Mouse (Mus musculus): ENCODE data around the gene Ttll7.

GRCm38 (mm10) chr3:146812041-146812878 lies 39.9 kb upstream of the Ttll7 start:
- TF ChIP-seq POLR2A (IDR thresholded peaks at IDR 0.05; ENCODE audit: insufficient read length, low read depth) (no peak), MAX (IDR thresholded peaks at IDR 0.05; ENCODE audit: low read depth) (no peak), E2F4 (IDR thresholded peaks at IDR 0.05; ENCODE audit: insufficient read depth) (no peak), MYOD1 (IDR thresholded peaks at IDR 0.05; ENCODE audit: control insufficient read depth in 1 of 3, insufficient read length in 2 of 3, low read depth in 2 of 3) (no peak), TCF12 (IDR thresholded peaks at IDR 0.05; ENCODE audit: insufficient read depth, poor library complexity, severe bottlenecking) (no peak), POLR2AphosphoS2 (IDR thresholded peaks at IDR 0.05; ENCODE audit: insufficient read length, low read depth) (no peak), USF1 (IDR thresholded peaks at IDR 0.05; ENCODE audit: low read depth) (no peak), CEBPB (IDR thresholded peaks at IDR 0.05; ENCODE audit: insufficient read depth, poor library complexity, severe bottlenecking) (no peak), MYOG (IDR thresholded peaks at IDR 0.05; ENCODE audit: control insufficient read depth in 1 of 3, insufficient read depth in 1 of 3, insufficient read length in 2 of 3, low read depth in 2 of 3) (no peak), REST (IDR thresholded peaks at IDR 0.05; ENCODE audit: insufficient read depth, insufficient read length) (no peak), TCF3 (IDR thresholded peaks at IDR 0.05; ENCODE audit: insufficient read length, low read depth) (no peak), SRF (IDR thresholded peaks at IDR 0.05; ENCODE audit: control insufficient read depth, insufficient read length, low read depth) (peak; percentile 64)

Measured in myocyte (in vitro differentiated cells).